Mouse (Mus musculus): ENCODE measurements at regions not wholly inside any gene's neighbourhood (a gene's known extent, or its start where the extent isn't known, plus 50 kb on each side); places are given as distances from the start of the nearest gene placed in this dataset.

DNA sequence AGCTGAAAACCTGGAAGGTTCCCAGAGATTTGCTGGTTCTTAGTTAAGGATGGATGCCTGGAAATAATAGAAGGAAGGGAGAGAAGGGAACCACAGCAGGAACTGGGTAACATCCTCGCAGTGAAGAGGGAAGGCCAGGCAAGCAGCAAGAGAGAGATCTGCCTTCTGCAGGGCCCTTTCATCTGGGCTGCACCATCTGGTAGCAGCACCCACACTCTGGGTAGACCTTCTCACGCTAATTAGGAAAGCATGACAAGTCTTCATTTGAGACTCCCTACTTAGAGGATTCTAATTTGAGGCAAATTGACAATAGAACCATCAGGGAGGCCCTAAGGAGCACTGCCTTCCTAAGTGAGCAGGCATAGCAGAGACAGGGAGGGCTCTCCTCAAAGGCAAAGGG lies 153.3 kb downstream of the Med10 start:
- H3K4me1 ChIP-seq: no peaks in the 10 kb centered on the region
- no peak overlapping the region for H3K4me3 ChIP-seq (replicated peaks)
- no peaks in the 10 kb centered on the region for H3K36me3 ChIP-seq
- no peaks in the 10 kb centered on the region for H3K27me3 ChIP-seq
- H3K9ac ChIP-seq: no peak overlapping the region
- 63% methylated on average over 2 of the region's 2 CpGs for WGBS
- H3K9me3 ChIP-seq (replicated peaks): no peaks in the 10 kb centered on the region
- no peak overlapping the region for H3K4me2 ChIP-seq
- ATAC-seq (replicated peaks; ENCODE audit: low FRiP score): no peak
- no peak overlapping the region for H3K27ac ChIP-seq

DNA sequence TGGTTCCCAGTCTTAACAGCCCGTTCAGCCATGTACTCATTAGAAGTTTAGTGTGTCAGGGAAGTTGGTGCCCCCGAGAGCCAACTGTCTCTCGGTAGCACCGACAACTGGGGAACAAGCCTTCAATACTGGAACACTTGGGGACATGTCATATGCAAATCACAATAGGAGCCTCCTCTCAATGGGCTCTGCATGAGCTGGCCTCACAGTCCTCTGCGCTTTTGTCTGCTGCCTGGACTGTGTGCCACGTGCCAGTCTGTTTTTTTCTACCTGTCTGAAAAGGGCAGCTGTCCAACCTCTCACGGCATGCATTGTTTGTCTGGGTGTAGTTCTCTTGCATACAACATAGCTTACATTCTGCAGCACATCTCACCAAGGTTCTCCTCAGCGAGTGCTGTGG lies 161.7 kb downstream of the Med10 start:
- 79% methylated on average over 8 of the region's 8 CpGs for whole genome bisulfite sequencing
- no peak overlapping the region for H3K27ac ChIP-seq

DNA sequence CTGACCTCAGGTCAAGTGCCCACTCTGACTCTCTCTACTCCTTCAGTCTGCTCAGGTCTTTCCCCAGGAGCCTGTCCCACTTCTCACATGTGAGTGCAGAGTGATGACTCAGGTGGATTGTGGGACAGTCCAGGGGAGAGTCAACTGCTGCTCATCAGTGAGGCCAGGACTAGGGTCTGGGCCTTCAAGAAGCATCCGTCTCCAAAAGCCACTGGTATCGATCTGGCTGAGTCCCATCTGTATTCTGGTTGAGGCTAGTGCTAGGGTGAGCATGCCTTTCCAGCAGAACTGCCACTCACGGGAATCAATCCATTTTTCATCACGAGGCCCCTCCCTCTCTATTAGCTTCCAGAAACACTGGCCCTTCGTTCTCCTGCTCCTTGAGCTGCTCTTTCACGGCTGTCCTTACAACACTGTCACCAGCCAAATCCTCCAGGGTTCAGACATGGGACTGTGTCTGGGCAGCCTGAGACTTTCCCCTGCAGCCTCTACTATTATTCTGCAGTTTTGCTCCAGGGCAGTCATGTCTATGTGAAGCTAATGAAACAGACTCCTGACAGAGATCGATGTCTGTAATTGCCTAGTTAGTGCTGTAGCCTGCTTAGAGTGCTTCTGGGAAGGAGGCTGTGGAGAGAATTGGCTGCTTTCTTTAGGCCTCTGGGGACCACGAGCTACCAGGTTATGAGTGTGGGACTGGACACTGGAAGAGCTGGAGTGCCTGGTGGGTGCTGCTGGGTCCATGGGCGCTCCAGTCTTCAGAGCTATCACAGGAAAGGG lies 169.3 kb downstream of the Med10 start:
- no peak for ATAC-seq (replicated peaks; ENCODE audit: low FRiP score)
- Histone ChIP-seq H3K9me3 (replicated peaks) (no peaks in the 10 kb centered on the region), H3K27ac (no peak overlapping the region), H3K4me1 (no peaks in the 10 kb centered on the region), H3K9ac (no peak overlapping the region), H3K4me2 (no peak overlapping the region), H3K36me3 (no peaks in the 10 kb centered on the region), H3K4me3 (replicated peaks) (no peak overlapping the region), H3K27me3 (no peaks in the 10 kb centered on the region)
- WGBS: 79% methylated on average over 9 of the region's 9 CpGs

More for the DNA sequence above, 161.7 kb downstream of the Med10 start:
- no peak overlapping the region for H3K4me3 ChIP-seq (replicated peaks)
- H3K27me3 ChIP-seq: no peaks in the 10 kb centered on the region
- no peaks in the 10 kb centered on the region for H3K4me1 ChIP-seq
- no peak overlapping the region for H3K9ac ChIP-seq
- H3K4me2 ChIP-seq: no peak overlapping the region
- no peak for ATAC-seq (replicated peaks; ENCODE audit: low FRiP score)
- no peaks in the 10 kb centered on the region for H3K36me3 ChIP-seq
- no peaks in the 10 kb centered on the region for H3K9me3 ChIP-seq (replicated peaks)

DNA sequence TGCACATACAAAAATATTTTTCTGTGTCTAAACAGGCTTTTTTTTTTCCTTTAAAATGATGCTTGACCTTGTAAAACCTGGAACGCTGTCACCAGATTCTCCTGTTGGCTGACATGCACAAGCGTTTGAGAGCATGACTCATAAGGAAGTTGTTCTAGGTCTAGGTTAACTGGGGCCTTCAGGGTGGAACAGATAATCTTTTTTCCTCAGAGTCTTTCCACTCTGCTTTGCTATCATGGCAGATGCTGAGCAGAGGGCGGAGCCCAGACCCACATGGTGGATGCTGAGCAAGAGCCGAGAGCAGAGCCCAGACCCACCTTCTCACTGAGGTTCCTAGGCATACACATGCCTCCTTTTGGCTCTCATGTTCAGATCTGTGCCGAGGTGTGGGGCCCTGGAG lies 172.6 kb downstream of the Med10 start:
- Histone ChIP-seq H3K9me3 (replicated peaks) (no peaks in the 10 kb centered on the region), H3K4me2 (no peak overlapping the region), H3K4me3 (replicated peaks) (no peak overlapping the region), H3K36me3 (no peaks in the 10 kb centered on the region), H3K27ac (no peak overlapping the region), H3K4me1 (no peaks in the 10 kb centered on the region), H3K27me3 (no peaks in the 10 kb centered on the region), H3K9ac (no peak overlapping the region)
- WGBS: 82% methylated on average over 5 of the region's 5 CpGs
- no peak for ATAC-seq (replicated peaks; ENCODE audit: low FRiP score)

DNA sequence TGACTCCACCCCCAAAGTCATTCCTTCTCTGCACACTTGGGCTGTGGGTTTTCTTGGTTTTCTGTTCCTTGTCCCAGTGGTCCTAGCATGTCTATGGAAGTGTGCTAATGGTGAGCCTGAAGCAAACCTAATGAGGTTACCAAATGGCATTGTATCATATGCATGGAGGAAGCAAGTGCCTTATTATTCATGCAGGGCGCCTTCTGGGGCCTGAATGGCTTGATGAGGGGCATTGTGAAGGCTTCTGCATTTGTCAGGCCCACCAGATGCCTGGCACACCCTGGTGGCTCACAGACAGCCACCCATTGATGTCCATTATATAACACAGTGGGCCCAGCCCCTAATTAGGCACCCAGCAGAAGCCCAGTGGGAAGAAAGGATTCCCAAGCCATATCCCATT lies 182.0 kb downstream of the Med10 start:
- Histone ChIP-seq H3K9me3 (replicated peaks) (no peaks in the 10 kb centered on the region), H3K4me2 (no peak overlapping the region), H3K36me3 (no peaks in the 10 kb centered on the region), H3K4me1 (peaks cover 8% of the 10 kb centered on the region), H3K27me3 (no peaks in the 10 kb centered on the region), H3K27ac (no peak overlapping the region), H3K9ac (no peak overlapping the region), H3K4me3 (replicated peaks) (no peak overlapping the region)
- no peak for ATAC-seq (replicated peaks; ENCODE audit: low FRiP score)
- 60% methylated on average over 1 of the region's 1 CpGs for WGBS

DNA sequence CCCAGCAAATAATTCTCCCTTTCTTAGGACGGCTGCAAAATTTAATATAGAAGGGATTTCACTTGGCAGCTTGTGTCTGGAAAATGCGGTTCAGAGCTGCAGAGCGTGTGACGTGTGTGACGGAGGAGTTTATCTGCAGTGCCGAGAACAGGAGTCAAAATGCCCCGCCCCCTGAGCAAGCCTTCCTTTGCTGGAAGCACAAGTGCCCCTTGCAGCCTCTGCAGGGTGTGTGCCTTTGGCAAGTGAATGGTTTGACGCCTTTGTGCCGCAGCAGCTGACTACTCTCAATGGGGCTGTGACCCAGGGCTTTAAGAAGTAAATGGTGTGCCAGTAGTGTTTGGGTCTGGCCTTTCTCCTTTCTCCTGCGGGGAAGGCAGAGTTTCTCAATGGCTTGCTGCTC lies 185.0 kb downstream of the Med10 start:
- Histone ChIP-seq H3K4me1 (peaks cover 8% of the 10 kb centered on the region), H3K27me3 (no peaks in the 10 kb centered on the region; the same call in 1 of the 2 replicates), H3K4me2 (no peak overlapping the region), H3K9ac (no peak overlapping the region), H3K9me3 (replicated peaks) (no peaks in the 10 kb centered on the region), H3K36me3 (no peaks in the 10 kb centered on the region), H3K27ac (no peak overlapping the region; the same call in 1 of the 2 replicates), H3K4me3 (replicated peaks) (no peak overlapping the region)
- no peak for ATAC-seq (replicated peaks; ENCODE audit: low FRiP score)
- 17% methylated on average over 10 of the region's 10 CpGs for WGBS

DNA sequence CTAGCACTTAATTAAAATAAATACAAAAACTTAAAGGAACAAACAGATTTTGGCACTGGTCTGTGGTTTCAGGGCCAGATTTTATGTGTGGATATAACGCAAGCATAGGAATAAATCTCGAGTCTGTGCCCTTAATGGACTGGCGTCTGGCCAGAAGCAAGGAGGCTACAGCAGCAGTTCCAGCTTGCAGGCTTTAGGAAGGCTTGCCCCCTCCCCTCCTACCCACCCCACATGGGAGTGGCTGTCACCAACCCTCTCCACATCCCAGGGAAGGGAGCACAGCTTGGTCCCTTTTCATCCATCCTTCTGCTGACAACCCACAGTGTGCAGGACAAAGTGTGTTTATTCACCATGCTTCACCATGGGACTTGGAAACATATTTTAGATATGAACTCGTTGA lies 186.1 kb downstream of the Med10 start:
- ATAC-seq (replicated peaks; ENCODE audit: low FRiP score): 0 out of 2 replicates have a peak, but pooled peaks have one; percentile 27
- WGBS: 40% methylated on average over 4 of the region's 4 CpGs
- H3K9ac ChIP-seq: no peak overlapping the region
- no peak overlapping the region for H3K27ac ChIP-seq
- H3K36me3 ChIP-seq: no peaks in the 10 kb centered on the region
- no peak overlapping the region for H3K4me3 ChIP-seq (replicated peaks)
- H3K9me3 ChIP-seq (replicated peaks): no peaks in the 10 kb centered on the region
- no peaks in the 10 kb centered on the region; the same call in 1 of the 2 replicates for H3K27me3 ChIP-seq
- H3K4me2 ChIP-seq: no peak overlapping the region
- peaks cover 8% of the 10 kb centered on the region for H3K4me1 ChIP-seq

DNA sequence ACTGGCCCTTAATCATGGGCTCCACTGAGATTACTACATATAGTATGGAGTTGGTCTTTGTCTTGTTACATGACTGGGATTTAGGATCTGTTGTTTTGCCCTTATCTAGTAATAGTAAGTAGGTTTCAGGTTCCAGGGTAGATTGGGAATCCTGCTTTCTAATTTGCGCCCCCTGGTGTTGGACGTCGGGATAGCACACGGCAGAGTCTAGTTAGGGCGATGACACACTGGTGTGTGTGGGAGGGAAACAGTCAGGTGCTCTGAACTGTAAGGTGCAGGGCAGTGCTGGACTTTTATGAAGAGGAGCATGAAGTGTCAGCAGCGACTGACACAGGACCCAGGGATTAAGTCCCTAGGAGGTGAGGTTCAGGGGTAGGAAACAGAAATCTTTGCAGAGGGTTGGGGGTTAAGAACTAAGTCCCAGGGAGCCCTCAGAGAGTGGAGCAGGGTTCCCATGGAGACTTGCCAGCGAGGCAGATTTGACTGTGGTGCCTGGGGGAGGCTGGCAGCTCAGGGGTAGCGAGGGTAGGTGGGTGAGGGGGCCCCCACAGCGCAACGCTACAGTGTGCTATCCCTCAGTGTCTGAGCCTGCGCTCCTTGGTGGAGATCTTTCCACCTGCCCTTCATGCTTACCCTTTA lies 189.2 kb downstream of the Med10 start:
- WGBS: 34% methylated on average over 11 of the region's 11 CpGs
- no peaks in the 10 kb centered on the region for H3K36me3 ChIP-seq
- ATAC-seq (replicated peaks; ENCODE audit: low FRiP score): no peak; the same call in 1 of the 2 replicates
- H3K4me3 ChIP-seq (replicated peaks): no peak overlapping the region
- H3K4me1 ChIP-seq: peaks cover 8% of the 10 kb centered on the region
- no peaks in the 10 kb centered on the region; the same call in 1 of the 2 replicates for H3K27me3 ChIP-seq
- H3K9ac ChIP-seq: no peak overlapping the region
- H3K4me2 ChIP-seq: no peak overlapping the region
- no peak overlapping the region for H3K27ac ChIP-seq
- no peaks in the 10 kb centered on the region for H3K9me3 ChIP-seq (replicated peaks)

DNA sequence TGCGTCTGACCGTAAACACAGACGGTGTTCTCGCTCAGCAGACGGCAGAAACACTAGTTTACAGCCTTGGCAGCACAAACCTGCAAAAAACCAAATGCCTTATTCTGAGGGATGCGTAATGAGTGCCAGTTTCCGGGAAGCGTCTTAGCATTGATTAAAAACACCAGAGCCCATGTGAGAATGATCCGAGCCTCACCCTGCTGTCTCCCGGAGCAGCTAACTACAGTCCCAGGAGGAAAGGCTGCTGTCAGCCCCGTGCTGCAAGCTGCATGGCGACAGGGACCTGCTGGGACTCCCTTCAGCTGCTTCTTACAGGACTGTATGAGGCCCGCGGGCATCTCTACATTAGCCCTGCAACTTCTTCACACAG lies 189.7 kb downstream of the Med10 start:
- no peak overlapping the region for H3K4me2 ChIP-seq
- no peaks in the 10 kb centered on the region; the same call in 1 of the 2 replicates for H3K27me3 ChIP-seq
- peaks cover 8% of the 10 kb centered on the region for H3K4me1 ChIP-seq
- H3K27ac ChIP-seq: no peak overlapping the region
- H3K9me3 ChIP-seq (replicated peaks): no peaks in the 10 kb centered on the region
- H3K4me3 ChIP-seq (replicated peaks): no peak overlapping the region
- WGBS: 59% methylated on average over 14 of the region's 14 CpGs
- H3K36me3 ChIP-seq: no peaks in the 10 kb centered on the region
- no peak for ATAC-seq (replicated peaks; ENCODE audit: low FRiP score)
- H3K9ac ChIP-seq: no peak overlapping the region

DNA sequence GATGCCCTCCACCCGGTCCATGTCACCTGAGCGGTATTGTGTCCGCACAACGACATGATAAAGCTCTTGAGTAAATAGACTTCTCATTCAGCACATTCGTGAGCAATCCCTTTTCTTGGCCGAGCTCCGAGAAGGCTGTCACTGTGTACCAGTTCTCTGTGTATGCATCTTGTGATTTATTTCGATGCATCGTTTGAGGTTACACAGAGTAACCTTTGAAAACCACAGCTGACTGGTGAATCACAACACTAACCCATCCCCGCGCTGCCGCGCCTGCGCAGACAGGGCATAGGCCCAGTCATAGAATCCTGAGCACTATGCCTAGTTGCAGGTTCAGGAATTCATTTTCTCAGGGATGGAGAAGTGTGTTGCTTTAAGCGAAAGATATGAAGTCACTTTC lies 201.4 kb downstream of the Med10 start:
- H3K4me1 ChIP-seq: no peaks in the 10 kb centered on the region
- no peak for ATAC-seq (replicated peaks; ENCODE audit: low FRiP score)
- H3K9ac ChIP-seq: no peak overlapping the region
- no peak overlapping the region for H3K27ac ChIP-seq
- no peaks in the 10 kb centered on the region for H3K27me3 ChIP-seq
- no peaks in the 10 kb centered on the region for H3K9me3 ChIP-seq (replicated peaks)
- 81% methylated on average over 15 of the region's 15 CpGs for WGBS
- H3K36me3 ChIP-seq: no peaks in the 10 kb centered on the region
- H3K4me3 ChIP-seq (replicated peaks): no peak overlapping the region
- no peak overlapping the region for H3K4me2 ChIP-seq

DNA sequence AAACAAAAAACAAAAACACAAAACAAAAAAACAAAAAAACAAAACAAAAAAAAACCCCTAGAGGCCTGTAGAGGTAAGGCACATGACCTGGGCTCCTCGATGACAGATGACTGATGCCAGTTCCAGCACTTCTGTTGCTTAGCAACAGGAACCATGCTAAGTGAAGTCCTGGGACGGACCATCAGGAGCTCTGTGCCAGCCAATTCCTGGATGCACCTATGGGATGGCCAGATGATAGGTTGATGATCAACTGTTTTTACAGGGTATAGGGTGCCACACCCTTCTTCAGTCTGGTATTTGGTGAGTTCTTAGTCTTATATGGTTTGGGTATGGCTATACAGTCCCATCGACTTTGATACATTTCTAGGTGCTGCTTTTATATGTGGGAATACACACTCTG lies 209.9 kb downstream of the Med10 start:
- H3K4me2 ChIP-seq: no peak overlapping the region
- 49% methylated on average over 3 of the region's 3 CpGs for WGBS

DNA sequence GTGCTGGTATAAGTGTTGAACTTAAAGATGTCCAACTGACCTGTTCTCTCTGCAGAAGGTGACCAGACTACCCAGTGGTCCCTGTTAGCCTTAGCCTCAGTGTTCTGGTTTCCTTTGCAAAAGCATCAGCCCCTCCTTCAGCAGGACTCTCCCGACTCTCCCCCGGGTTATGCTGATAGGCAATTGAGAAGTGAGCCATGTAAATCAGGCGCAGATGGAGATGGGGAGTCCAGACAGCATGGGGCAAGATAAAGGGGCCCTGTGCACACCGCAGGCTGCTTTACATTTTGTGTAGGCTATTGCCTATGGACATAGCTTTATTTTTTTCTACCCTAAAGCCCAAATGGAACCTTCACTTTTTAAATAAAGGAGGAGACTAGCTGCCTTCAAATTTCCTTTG lies 213.0 kb downstream of the Med10 start:
- H3K4me1 ChIP-seq: no peaks in the 10 kb centered on the region
- H3K27ac ChIP-seq: no peak overlapping the region
- WGBS: 61% methylated on average over 4 of the region's 4 CpGs
- no peak overlapping the region for H3K4me2 ChIP-seq
- H3K9ac ChIP-seq: no peak overlapping the region
- H3K9me3 ChIP-seq (replicated peaks): no peaks in the 10 kb centered on the region
- ATAC-seq (replicated peaks; ENCODE audit: low FRiP score): no peak
- H3K36me3 ChIP-seq: no peaks in the 10 kb centered on the region
- no peak overlapping the region for H3K4me3 ChIP-seq (replicated peaks)
- no peaks in the 10 kb centered on the region for H3K27me3 ChIP-seq

More for the DNA sequence above, 209.9 kb downstream of the Med10 start:
- H3K4me3 ChIP-seq (replicated peaks): no peak overlapping the region
- no peaks in the 10 kb centered on the region for H3K9me3 ChIP-seq (replicated peaks)
- no peak for ATAC-seq (replicated peaks; ENCODE audit: low FRiP score)
- no peaks in the 10 kb centered on the region for H3K27me3 ChIP-seq
- no peaks in the 10 kb centered on the region for H3K4me1 ChIP-seq
- no peak overlapping the region for H3K27ac ChIP-seq
- H3K9ac ChIP-seq: no peak overlapping the region
- H3K36me3 ChIP-seq: no peaks in the 10 kb centered on the region

Measured in kidney, embryonic 15.5 days (tissue).